Mouse (Mus musculus) heart, embryonic 11.5 days (tissue): ENCODE measurements around the gene Med16. TPM values are rescaled to one million over a fixed set of nuclear protein-coding genes. Genes with fewer than 3 reads are reported as not detected.

Experiments used
- ATAC-seq: fragments of 200-750 bp; cut with Nextera tagmentation; replicated peaks from 2 replicates; pipeline ENCODE4 v1.8.0; 2017; ENCODE audit warnings: moderate library complexity; ENCODE audit not compliant: insufficient number of reproducible peaks, low FRiP score, low TSS enrichment
- H3K27ac ChIP-seq: fragments of 300-500 bp; sonication (generic); 2 replicates; pipeline ENCODE4 v1.5.1; 2014; ENCODE audit warnings: mild to moderate bottlenecking, low read depth, low read length
- H3K27me3 ChIP-seq: fragments of 300-500 bp; sonication (generic); 2 replicates; pipeline ENCODE4 v1.6.1; 2014; ENCODE audit warnings: mild to moderate bottlenecking, low read length, mixed read lengths; ENCODE audit not compliant: control insufficient read depth, insufficient read depth
- H3K36me3 ChIP-seq: fragments of 300-500 bp; sonication (generic); 2 replicates; pipeline ENCODE4 v1.6.1; 2014; ENCODE audit warnings: mild to moderate bottlenecking, low read length, moderate library complexity, mixed read lengths; ENCODE audit not compliant: control insufficient read depth, insufficient read depth
- H3K4me1 ChIP-seq: fragments of 300-500 bp; sonication (generic); 2 replicates; pipeline ENCODE4 v1.6.1; 2014; ENCODE audit warnings: low read length; ENCODE audit not compliant: control insufficient read depth, insufficient read depth
- H3K4me2 ChIP-seq: fragments of 300-500 bp; sonication (generic); 2 replicates; pipeline ENCODE4 v1.6.1; 2014; ENCODE audit warnings: mild to moderate bottlenecking, moderate library complexity
- H3K4me3 ChIP-seq: fragments of 300-500 bp; sonication (generic); 2 replicates; pipeline ENCODE4 v1.5.1; 2014; ENCODE audit warnings: low read depth, low read length
- H3K9ac ChIP-seq: fragments of 300-500 bp; sonication (generic); 2 replicates; pipeline ENCODE4 v1.6.1; 2014; ENCODE audit warnings: mild to moderate bottlenecking, low read depth, low read length, moderate library complexity
- H3K9me3 ChIP-seq: fragments of 300-500 bp; sonication (generic); replicated peaks from 2 replicates; pipeline ENCODE4 v1.6.1; 2016; ENCODE audit warnings: low read length; ENCODE audit not compliant: control insufficient read depth
- WGBS: fragments of 180-500 bp; shearing (Covaris S2); extraction: QIAGEN DNeasy Blood & Tissue Kit; methylation state at CpG from one replicate; pipeline ENCODE4 v1.1.7; 2014; ENCODE audit not compliant: insufficient replicate concordance; 5-methylcytosine and 5-hydroxymethylcytosine counted together
- polyA plus RNA-seq: library from polyadenylated mRNA; unstranded; fragments of >200 nt; fragmentation: Nextera tagmentation; extraction: Ambion mirVana; gene quantifications from 2 replicates; pipeline ENCODE4 v1.2.1, GENCODE M21; 2014

Gene Med16
- polyA plus RNA-seq, 1 experiment from 2014 or later = 30.9 TPM

DNA sequence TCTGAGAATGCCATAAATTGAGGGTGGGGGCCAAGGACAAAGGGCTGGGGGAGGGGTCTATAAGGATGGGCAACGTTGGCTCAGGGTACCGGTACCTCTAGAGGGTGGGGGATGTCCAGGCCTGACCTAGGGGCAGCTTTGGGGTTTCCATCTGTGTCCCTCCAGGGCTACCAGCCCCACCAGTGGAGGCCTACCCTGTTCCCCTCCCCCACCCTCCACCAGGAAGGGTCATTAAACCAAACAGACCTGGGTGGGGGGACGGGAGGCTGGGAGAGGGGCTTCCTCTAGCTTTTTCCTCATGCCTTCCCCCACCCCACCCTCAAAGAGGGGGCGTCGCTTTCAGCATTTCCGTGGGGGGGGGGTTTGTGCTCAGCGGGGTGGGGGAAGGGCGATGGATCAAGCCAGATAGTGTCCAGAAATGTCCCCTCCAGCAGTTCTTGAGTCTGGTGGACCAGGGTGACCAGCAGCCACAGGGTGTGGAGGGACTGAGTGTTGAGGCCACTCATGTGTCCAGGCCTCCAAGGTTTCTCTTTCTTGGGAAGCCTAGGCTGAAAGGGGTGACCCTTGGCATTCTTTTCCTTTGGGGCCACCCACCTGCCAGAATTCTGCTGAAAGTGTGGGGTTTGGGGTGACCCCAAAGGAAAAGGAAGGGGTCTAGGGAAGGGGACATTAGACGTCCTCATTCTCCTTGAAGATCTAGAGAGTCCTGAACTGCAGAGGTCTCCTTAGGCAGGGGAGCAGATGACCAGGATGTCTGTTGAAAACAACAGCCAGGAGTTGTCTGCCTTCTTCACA lies 20.4 kb upstream of the Med16 start:
- peak overlapping the region; percentile 90 for H3K4me2 ChIP-seq
- H3K9ac ChIP-seq = peak overlapping the region; percentile 64; the same call in 1 of the 2 replicates
- H3K4me3 ChIP-seq = peak overlapping the region; percentile 98
- H3K9me3 ChIP-seq = no peaks in the 10 kb centered on the region
- no peak for ATAC-seq
- H3K4me1 ChIP-seq = peaks cover 52% of the 10 kb centered on the region
- H3K27me3 ChIP-seq = no peaks in the 10 kb centered on the region
- peaks cover 16% of the 10 kb centered on the region for H3K36me3 ChIP-seq
- WGBS = 17% methylated on average over 9 of the region's 9 CpGs
- peak overlapping the region; percentile 98 for H3K27ac ChIP-seq

DNA sequence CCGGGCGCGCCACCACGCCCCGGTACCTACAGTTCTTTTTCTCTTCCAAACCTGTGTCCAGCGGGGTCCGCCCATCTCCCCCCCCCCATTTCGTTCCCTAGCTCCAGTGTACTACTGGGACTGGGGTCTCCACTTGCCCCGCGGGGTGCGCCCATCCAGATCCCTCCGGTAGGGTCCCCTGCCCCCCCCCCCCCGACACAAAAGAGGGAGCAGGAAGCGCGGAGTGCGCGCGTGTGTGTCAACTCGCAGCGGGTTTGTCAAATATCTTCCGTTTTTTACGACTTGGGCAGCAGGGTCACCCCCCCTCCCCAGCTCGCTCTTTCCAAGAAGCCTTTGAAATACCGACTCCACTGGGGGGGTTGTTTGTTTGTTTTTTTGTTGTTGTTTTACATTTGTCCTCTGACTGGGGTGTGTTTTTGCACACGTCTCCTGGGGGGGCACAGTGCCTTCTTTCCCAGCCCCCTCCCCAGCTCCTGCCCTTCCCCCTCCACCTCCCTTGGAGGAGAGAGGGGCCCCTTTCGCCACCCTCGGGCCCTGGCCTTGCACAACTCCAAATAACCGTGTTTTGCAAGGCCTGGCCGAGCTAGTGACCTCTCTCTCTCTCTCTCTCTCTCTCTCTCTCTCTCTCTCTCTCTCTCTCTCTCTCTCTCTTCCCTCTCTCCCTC lies 19.4 kb upstream of the Med16 start:
- Histone ChIP-seq H3K4me1 (peaks cover 43% of the 10 kb centered on the region), H3K9me3 (no peaks in the 10 kb centered on the region), H3K9ac (peak overlapping the region; percentile 96), H3K36me3 (peaks cover 10% of the 10 kb centered on the region; the same call in 1 of the 2 replicates), H3K4me2 (peak overlapping the region; percentile 90), H3K27me3 (peaks cover 6% of the 10 kb centered on the region), H3K4me3 (peak overlapping the region; percentile 98), H3K27ac (peak overlapping the region; percentile 98)
- WGBS = 0% methylated on average over 29 of the region's 29 CpGs
- no peak for ATAC-seq

DNA sequence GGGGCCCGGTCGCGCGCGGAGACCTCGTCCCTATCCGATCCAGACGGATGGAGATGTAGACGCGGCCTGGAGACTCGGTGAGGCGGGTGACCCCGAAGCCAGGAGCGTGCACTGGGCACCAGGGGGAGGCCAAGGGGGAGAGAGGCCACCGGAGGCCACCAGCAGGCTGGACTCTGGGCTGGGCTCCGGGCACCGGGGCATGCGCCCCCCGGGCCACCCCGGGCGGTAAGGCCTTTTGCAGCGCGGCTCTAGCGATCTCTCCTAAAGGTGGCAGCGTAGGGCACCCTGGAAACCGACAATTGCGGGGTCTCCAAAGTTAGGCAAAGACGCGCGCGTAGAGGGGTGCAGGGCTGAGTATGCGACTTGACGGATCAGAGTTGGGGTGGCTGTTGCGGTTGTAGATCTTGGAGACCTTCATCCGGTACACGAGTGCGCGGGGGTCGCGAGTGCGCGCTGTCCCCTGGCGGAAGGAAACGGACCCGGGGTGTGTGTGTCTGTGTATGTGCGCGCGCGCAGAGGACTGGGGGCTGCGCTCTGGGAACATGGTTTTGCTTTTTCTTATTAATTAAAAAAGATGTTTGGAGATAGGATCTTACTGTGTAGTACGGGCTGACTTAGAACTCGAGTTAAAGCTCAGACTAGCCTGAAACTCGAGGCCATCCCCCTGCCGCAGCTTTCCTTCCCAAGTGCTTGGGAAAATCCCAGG lies 18.8 kb upstream of the Med16 start:
- Histone ChIP-seq H3K4me1 (peaks cover 36% of the 10 kb centered on the region), H3K9ac (peak overlapping the region; percentile 96), H3K36me3 (peaks cover 10% of the 10 kb centered on the region; the same call in 1 of the 2 replicates), H3K27ac (peak overlapping the region; percentile 98), H3K4me2 (peak overlapping the region; percentile 90), H3K4me3 (peak overlapping the region; percentile 98), H3K27me3 (peaks cover 12% of the 10 kb centered on the region), H3K9me3 (no peaks in the 10 kb centered on the region)
- under 1% methylated on average over 54 of the region's 54 CpGs for WGBS
- ATAC-seq = peak; percentile 24; the same call in 1 of the 2 replicates

GRCm38 (mm10) chr10:79926491-79927323 lies 18.0 kb upstream of the Med16 start, which contains the start of gene Arid3a:
Gene Arid3a, plus strand, starts transcription at chr10:79927043.
- under 1% methylated on average over 63 of the region's 63 CpGs for whole genome bisulfite sequencing
- Histone ChIP-seq H3K4me2 (peak within 1 kb of the TSS; percentile 90), H3K9ac (peak within 1 kb of the TSS; percentile 96), H3K27ac (peak within 1 kb of the TSS; percentile 98), H3K4me3 (peak within 1 kb of the TSS; percentile 98), H3K36me3 (0 out of 2 replicates have a peak, but pooled peaks cover 2% of the 10 kb centered on the region), H3K4me1 (peaks cover 30% of the 10 kb centered on the region), H3K27me3 (peaks cover 20% of the 10 kb centered on the region), H3K9me3 (no peaks in the 10 kb centered on the region)
- ATAC-seq = peak; percentile 81

- Histone ChIP-seq H3K27me3 (peaks cover 28% of the 10 kb centered on the region), H3K9me3 (no peaks in the 10 kb centered on the region), H3K4me2 (peak overlapping the region; percentile 90), H3K36me3 (no peaks in the 10 kb centered on the region), H3K4me1 (peaks cover 31% of the 10 kb centered on the region), H3K4me3 (peak overlapping the region; percentile 98), H3K9ac (peak overlapping the region; percentile 96), H3K27ac (peak overlapping the region; percentile 98)
- no peak for ATAC-seq
- 10% methylated on average over 15 of the region's 15 CpGs for WGBS
Observed at GRCm38 (mm10) chr10:79925785-79926490, 17.2 kb upstream of the Med16 start.

- Histone ChIP-seq H3K4me1 (peaks cover 35% of the 10 kb centered on the region), H3K27ac (no peak overlapping the region), H3K9me3 (no peaks in the 10 kb centered on the region), H3K36me3 (no peaks in the 10 kb centered on the region), H3K27me3 (peaks cover 35% of the 10 kb centered on the region), H3K4me3 (peak overlapping the region; percentile 98; the same call in 1 of the 2 replicates), H3K4me2 (peak overlapping the region; percentile 90), H3K9ac (no peak overlapping the region)
- 11% methylated on average over 29 of the region's 29 CpGs for WGBS
- no peak for ATAC-seq
Observed at GRCm38 (mm10) chr10:79924998-79925784, 16.5 kb upstream of the Med16 start.

DNA sequence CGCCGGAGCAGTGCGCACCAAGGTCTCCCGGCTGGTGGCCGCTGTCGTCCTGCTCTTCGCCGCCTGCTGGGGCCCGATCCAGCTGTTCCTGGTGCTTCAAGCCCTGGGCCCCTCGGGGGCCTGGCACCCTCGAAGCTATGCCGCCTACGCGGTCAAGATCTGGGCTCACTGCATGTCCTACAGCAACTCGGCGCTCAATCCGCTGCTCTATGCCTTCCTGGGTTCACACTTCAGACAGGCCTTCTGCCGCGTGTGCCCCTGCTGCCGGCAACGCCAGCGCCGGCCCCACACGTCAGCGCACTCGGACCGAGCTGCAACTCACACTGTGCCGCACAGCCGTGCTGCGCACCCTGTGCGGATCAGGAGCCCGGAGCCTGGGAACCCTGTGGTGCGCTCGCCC lies 12.8 kb upstream of the Med16 start:
- Histone ChIP-seq H3K36me3 (no peaks in the 10 kb centered on the region), H3K4me3 (peak overlapping the region; percentile 39), H3K9ac (no peak overlapping the region), H3K9me3 (no peaks in the 10 kb centered on the region), H3K4me2 (peak overlapping the region; percentile 63), H3K4me1 (peaks cover 40% of the 10 kb centered on the region), H3K27me3 (peaks cover 63% of the 10 kb centered on the region), H3K27ac (no peak overlapping the region)
- no peak for ATAC-seq
- WGBS = under 1% methylated on average over 34 of the region's 34 CpGs
